Mouse (Mus musculus) layer of hippocampus, adult 9-10 months (tissue): ENCODE results near the gene Efcab2.

Experiments used
- DNase-seq: peaks from one replicate; pipeline ENCODE4 v3.0.0; 2022; ENCODE audit warnings: low spot score

Gene Efcab2

GRCm38 (mm10) chr1:178485138-178485867, 79.4 kb downstream of the Efcab2 start:
- DNase-seq = no peak

GRCm38 (mm10) chr1:178485868-178486220, 80.0 kb downstream of the Efcab2 start:
- DNase-seq = no peak

DNA sequence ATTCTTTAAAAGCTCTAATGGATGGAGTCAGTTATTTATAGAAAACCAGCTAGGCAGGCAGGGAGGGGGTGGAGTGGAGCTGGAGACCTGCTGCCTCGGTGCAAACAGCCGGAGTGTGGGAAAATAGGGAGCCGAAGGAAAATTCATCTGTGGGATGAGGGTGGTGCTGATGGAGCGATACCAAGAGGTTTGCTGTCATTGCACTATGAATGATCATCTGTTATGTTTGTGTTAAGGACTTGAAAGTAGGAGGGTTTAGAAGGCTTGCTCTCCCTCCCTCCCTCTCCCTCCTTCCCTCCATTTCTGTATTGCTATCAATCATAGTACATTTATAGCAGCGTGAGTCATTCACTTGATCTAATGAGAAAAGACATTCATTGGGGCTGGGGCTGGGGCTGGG, 80.9 kb downstream of the Efcab2 start:
- no peak for DNase-seq

- no peak for DNase-seq
Observed at GRCm38 (mm10) chr1:178489127-178489526, 83.2 kb downstream of the Efcab2 start.

DNA sequence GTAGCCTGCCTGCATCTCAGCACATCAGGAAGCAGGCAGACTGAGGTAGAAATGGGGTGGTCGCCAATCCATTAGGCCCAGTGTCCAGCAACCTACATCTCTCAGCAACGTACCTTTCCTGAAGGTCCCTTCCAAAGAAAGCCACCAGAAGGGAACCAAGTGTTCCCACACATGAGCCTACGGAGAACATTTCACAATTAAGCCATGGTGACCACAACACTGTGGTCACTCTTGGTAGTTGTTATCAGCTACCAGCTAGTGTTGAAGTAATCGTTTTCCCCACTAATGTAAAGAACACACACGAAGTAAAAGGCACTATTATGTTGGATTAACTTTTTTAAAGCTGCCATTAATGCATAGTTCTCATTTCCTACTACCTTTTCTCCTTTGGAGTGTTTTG, 85.8 kb downstream of the Efcab2 start:
- DNase-seq = no peak

DNA sequence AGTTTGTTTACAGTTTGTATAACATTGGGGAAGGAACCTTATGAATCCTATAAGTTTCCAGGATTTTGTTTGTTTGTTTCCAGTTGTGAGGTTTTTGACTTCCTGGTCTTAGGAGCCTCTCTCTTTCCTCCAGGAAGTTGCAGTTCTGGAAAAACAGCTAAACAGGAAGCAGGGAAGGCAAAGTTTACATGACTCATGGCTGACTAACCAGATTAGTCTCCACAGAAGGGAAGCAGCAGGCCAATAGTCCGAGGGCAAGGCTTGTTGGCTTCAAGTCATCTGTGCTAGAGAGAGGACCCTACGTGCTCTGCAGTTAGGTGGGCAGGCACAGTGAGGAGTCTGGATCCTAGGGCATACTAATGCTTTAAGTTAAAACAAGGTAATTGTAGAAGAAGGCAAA, 86.6 kb downstream of the Efcab2 start:
- no peak for DNase-seq

- no peak for DNase-seq
Observed at GRCm38 (mm10) chr1:178496186-178496585, 90.3 kb downstream of the Efcab2 start.

DNA sequence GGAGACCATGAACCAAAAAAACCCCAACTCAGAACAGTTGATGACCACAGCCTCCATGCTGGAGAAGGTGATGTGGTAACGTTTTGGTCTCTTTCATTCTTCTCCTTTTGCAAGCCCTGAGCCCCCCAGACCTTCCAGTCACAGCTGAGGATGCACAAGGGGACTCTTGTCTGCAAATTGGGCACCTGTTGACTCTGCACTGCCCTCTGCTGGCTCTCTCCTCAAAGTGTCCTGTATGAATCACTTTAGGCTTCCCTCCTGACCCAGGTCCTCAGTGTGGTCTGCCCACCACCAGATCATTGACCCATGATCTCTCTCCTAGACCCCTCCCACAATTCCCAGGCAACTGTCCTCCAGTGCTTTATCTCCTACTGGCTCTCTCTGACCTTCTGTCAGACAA, 91.0 kb downstream of the Efcab2 start:
- DNase-seq = no peak

DNA sequence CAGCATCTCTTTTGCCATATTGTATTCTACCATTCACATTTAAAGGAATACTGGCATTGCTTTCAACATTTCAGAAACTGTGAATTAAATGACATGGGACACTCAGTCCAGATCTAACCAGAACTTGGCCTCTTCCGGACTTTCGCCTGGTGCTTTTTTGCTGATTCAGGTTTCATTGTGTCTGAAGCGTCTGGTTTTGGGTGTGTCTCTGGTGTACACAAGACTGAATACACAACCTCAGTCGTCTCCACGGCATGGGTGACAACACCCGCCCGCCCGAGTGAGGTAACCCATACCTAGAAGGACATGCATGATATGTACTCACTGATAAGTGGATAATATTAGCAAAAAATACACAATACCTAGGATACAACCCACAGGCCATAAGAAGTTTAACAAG, 101.1 kb downstream of the Efcab2 start:
- no peak for DNase-seq

GRCm38 (mm10) chr1:178512323-178513031, 106.6 kb downstream of the Efcab2 start:
- DNase-seq = no peak

DNA sequence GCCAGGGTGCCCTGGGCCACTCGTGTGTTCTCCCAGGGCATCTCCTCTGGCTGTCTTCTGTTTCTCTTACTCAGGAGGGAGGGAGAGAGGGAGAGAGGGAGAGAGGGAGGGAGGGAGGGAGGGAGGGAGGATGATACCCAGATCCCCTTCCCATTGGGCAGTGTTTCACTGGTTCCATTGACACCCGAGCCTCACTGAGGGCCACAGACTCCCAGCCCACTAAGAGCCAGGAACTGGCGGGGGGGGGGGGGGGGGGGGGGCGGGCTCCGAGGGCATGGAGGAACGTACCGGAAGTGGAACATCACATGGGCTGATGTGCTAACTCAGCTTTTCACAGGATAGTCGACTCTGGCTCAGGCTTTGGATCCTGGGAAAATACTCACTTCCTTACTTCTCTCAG, 108.1 kb downstream of the Efcab2 start:
- no peak for DNase-seq

DNA sequence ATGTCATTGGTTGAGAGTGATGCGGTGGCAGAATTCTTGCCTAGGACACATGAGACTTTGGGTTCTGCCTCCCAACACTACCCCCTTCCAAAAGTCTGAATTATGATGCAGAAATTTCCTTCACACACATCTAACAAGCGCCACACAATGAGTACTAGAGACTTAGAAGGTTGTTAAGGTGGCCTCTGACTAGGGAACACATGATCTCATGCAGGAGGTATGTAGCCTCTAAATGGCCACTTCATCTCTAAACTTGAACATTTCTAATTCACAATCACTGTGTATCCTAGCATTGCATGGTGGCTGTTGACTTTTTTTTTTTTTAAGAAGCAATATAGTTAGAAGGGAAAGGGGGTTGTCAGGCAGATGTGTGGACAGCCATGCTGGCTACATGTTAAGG, 110.0 kb downstream of the Efcab2 start:
- DNase-seq = no peak

DNA sequence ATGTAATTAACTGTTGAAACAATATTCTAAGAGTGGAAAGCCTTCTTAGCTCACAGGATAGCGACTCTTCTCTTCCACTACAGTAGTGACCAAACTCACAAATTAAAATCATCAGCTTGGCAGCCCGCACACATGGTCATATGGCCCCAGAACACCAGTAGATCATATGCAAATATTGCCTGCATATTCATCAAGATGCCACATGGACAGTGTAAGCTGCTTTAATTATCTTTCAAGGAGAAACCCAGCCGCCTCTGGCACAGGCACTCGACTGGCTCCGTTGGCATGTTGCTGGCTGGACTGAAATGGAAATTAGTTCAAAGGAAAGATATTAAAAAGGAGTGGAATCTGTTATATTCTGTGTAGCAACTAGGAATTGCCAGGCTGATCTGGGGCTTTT, 116.5 kb downstream of the Efcab2 start:
- DNase-seq = no peak

- DNase-seq = no peak
Observed at GRCm38 (mm10) chr1:178523152-178523551, 117.3 kb downstream of the Efcab2 start.

- DNase-seq = peak; percentile 63
Observed at GRCm38 (mm10) chr1:178527185-178527546, 121.3 kb downstream of the Efcab2 start.

DNA sequence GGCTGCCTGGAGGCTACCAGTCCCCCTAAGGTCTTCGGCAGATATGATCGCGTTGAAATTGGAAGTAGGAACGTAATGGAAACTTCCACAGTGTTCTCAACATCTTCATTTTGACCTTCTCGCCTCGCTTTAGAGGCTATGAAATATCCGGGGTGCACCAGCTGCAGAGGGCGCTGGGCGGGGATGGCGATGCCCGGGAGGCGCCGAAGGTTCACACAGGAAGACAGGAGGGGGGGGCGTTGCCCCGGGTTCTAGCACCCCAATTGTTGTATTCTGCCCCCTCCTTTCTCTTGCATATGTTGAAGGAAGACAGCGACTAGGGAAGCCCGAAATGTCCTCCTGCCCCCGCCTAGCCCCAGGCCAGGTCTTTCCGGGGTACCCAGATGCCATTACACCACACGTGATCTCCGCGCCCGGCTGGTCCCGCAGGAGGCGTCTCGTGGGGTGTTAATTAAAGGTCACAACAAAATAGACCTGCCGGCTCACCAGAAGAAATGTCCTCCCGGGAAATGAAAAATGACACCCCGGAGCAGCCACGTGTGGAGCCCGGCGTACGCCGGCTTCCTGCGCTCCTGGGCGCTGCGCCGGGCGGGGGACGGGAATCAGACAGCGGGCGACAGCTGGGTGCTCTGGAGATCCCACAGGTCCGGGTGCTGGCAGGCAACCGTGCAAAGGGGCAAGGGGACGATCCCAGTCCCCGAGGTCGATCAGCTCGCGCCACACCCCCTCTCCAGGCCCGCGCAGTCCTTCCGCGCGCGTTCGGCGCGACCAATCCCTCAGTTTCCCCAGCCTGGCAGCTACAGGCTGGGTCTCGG, 121.9 kb downstream of the Efcab2 start:
- no peak for DNase-seq

GRCm38 (mm10) chr1:178528431-178529351, 122.8 kb downstream of the Efcab2 start, which contains the start of gene Kif26b:
Gene Kif26b (plus strand): TSS chr1:178529125.
- DNase-seq = no peak

DNA sequence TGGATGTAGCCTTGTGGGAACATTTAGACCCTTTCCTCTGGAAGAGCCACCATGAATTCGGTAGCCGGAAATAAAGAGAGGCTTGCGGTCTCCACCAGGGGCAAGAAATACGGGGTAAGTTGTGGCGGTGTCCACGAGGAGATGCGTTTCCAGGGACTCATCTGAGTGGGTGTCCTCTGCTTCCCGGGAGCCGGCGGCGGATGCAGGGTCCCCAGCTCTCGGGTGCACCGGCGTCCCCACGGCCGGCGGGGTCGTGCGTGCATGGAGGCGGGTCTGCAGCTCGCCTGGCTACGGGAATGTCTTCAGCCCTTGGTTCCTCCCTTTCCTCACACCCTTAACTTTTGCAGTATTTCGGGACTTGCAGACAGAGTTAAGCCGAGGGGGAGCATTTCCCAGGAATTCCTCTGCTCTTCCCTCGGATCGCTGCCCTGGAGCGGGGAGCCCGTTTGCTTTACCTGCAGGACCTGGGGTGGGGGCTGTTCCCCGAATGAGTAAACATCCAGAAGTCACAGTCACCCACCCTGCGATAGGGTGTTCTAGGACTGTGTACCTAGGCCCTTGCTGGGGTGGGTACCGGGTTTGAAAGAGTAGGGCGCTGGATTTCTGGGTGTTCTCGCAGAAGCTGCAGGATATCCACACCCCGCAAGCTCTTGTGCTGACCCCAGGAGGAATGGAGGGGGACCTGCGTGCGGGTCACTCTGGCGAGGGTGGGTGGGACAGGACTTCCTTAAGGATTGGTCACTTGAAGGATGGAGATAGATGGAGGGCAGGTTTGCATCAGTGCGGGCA, 123.8 kb downstream of the Efcab2 start:
- DNase-seq = no peak

- peak; percentile 33 for DNase-seq
Observed at GRCm38 (mm10) chr1:178530301-178531078, 124.6 kb downstream of the Efcab2 start.
